ENCODE assay signal across 16 mouse cellular contexts in the genomic region with DNA sequence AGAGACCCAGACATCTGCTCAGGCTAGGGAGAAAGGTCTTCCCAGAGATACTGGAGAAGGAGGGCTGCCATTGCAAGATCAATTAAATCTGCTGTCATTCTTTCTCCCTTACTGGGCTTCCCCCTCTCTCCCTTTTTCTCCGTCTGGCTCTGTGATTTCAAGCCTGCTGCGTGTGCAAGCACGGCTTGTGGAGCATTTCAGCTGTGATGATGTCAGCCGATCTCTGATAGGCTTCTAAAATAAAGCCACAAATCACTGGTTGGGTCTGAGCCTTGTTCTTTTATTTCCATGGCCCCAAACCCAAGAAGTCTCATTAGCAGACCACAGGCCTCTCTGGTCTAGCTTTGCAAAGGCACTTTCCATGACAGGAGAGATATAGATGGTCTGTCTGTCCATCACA.
"Had no signal": no experiment of that assay in that cellular context is flagged by ENCODE, and none has a peak within 500 bp of the region (broad histone marks: within the 10 kb centered on the region; RNA-seq: fewer than 3 reads in every experiment).

No protein-coding gene starts in this region.

- H3K4me1 ChIP-seq: limb, embryonic 12.5 days; midbrain, embryonic 15.5 days; neural tube, embryonic 12.5 days had no signal

- H3K4me2 ChIP-seq: limb, embryonic 12.5 days; limb, embryonic 15.5 days; liver, embryonic 11.5 days; lung, embryonic 14.5 days; midbrain, embryonic 12.5 days; midbrain, embryonic 15.5 days; neural tube, embryonic 12.5 days; neural tube, embryonic 15.5 days had no signal

- H3K9me3 ChIP-seq: limb, embryonic 12.5 days; limb, embryonic 15.5 days; midbrain, embryonic 12.5 days; midbrain, embryonic 15.5 days; neural tube, embryonic 12.5 days; neural tube, embryonic 15.5 days had no signal

- DNase-seq: kidney, adult 9 months; left cerebral cortex, postnatal 4 days; liver, postnatal 0 days; lung, embryonic 14.5 days; thymus, adult 18-20 months; thymus, postnatal 36 days had no signal

- H3K9ac ChIP-seq: limb, embryonic 12.5 days; limb, embryonic 15.5 days; liver, embryonic 14.5 days; liver, postnatal 0 days; lung, embryonic 14.5 days; midbrain, embryonic 12.5 days; midbrain, embryonic 15.5 days; neural tube, embryonic 12.5 days; neural tube, embryonic 15.5 days had no signal

- H3K27me3 ChIP-seq: limb, embryonic 12.5 days; limb, embryonic 15.5 days; midbrain, embryonic 12.5 days; midbrain, embryonic 15.5 days; neural tube, embryonic 12.5 days; neural tube, embryonic 15.5 days had no signal

- H3K27ac ChIP-seq: limb, embryonic 12.5 days; limb, embryonic 15.5 days; liver, embryonic 14.5 days; macrophage; midbrain, embryonic 12.5 days; midbrain, embryonic 15.5 days; neural tube, embryonic 12.5 days; neural tube, embryonic 15.5 days had no signal

- ATAC-seq: liver, postnatal 0 days; lung, postnatal 0 days; midbrain, embryonic 15.5 days had no signal

- H3K36me3 ChIP-seq: midbrain, embryonic 15.5 days had no signal

- H3K4me3 ChIP-seq: limb, embryonic 12.5 days; limb, embryonic 15.5 days; midbrain, embryonic 12.5 days; midbrain, embryonic 15.5 days; neural tube, embryonic 12.5 days; neural tube, embryonic 15.5 days had no signal
